Mouse (Mus musculus) midbrain, embryonic 12.5 days (tissue): ENCODE results near the gene Polr2j. TPM values are rescaled to one million over a fixed set of nuclear protein-coding genes. Genes with fewer than 3 reads are reported as not detected.

Source experiments
- ATAC-seq: fragments of 200-750 bp; cut with Nextera tagmentation; 2 replicates; pipeline ENCODE4 v1.8.0; 2017; ENCODE audit warnings: low read depth, moderate TSS enrichment, moderate library complexity; ENCODE audit not compliant: low FRiP score
- H3K27ac ChIP-seq: fragments of 300-500 bp; sonication (generic); replicated peaks from 2 replicates; pipeline ENCODE4 v1.5.1; 2016; ENCODE audit warnings: mild to moderate bottlenecking
- H3K27me3 ChIP-seq: fragments of 300-500 bp; sonication (generic); 2 replicates; pipeline ENCODE4 v1.6.1; 2016; ENCODE audit warnings: mild to moderate bottlenecking
- H3K36me3 ChIP-seq: fragments of 300-500 bp; sonication (generic); 2 replicates; pipeline ENCODE4 v1.6.1; 2016
- H3K4me1 ChIP-seq: fragments of 300-500 bp; sonication (generic); 2 replicates; pipeline ENCODE4 v1.6.1; 2016
- H3K4me2 ChIP-seq: fragments of 300-500 bp; sonication (generic); replicated peaks from 2 replicates; pipeline ENCODE4 v1.6.1; 2016; ENCODE audit warnings: mild to moderate bottlenecking, moderate library complexity
- H3K4me3 ChIP-seq: fragments of 300-500 bp; sonication (generic); 2 replicates; pipeline ENCODE4 v1.5.1; 2016; ENCODE audit warnings: mild to moderate bottlenecking
- H3K9ac ChIP-seq: fragments of 300-500 bp; sonication (generic); replicated peaks from 2 replicates; pipeline ENCODE4 v1.6.1; 2016; ENCODE audit warnings: mild to moderate bottlenecking, moderate library complexity
- H3K9me3 ChIP-seq: fragments of 300-500 bp; sonication (generic); 2 replicates; pipeline ENCODE4 v1.6.1; 2016; ENCODE audit warnings: mild to moderate bottlenecking
- WGBS: fragments of 180-500 bp; shearing (Covaris S2); methylation state at CpG from one replicate; pipeline ENCODE4 v1.1.7; 2016; 5-methylcytosine and 5-hydroxymethylcytosine counted together
- microRNA-seq: library from miRNA; unstranded; fragments of <30 nt; microRNA quantifications from one replicate; pipeline ENCODE4, GENCODE M21; 2017
- polyA plus RNA-seq: library from polyadenylated mRNA; unstranded; fragments of >200 nt; fragmentation: Nextera tagmentation; extraction: Ambion mirVana; gene quantifications from 2 replicates; pipeline ENCODE4 v1.2.1, GENCODE M21; 2016

The Polr2j gene
- polyA plus RNA-seq, 1 experiment from 2014 or later, result 227 TPM

DNA sequence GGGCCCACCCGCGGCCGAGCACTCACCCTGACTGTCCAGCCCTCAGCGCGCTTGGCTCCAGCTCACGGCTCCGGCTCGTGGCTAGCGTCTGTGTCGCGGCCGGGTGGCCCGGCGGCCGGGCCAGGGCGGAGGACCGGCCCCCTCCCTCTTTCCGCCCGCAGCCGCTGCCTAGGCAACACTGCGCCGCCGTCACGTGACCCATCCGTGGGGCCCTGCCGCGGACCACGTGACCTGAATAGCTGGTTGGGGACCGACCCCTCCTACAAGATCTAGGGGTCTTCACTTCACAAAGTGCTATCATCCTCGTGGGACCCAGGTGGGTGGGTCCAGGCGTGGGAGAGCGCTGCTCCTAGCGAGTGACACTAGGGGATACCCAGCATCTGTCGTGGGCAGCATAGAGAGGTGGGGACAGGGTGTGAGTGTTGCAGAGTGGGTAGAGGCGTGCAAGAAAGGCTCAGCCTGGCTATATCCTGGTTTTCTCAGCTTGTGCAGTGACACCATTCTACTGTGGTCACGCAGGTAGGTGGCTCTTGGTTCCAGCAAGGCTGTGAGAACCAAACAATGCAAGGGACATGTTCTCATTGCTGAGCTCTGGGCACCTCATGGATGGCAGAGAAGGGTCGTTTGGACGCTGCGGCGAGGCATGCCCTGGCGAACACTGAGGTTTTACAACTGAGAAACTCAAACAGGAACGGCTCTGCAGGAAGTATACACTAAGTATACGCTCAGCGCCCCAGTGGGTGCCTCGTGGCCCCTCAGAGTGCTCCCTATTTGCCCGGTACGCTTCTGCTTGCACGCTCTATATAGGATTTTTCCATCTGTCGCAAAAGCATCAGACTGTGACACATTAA lies 54.3 kb downstream of the Polr2j start, which contains the start of gene Orai2:
Gene Orai2 (minus strand): TSS at position 202 of the 851 bp plus-strand sequence.
- peak within 1 kb of the TSS; percentile 69 for H3K27ac ChIP-seq

DNA sequence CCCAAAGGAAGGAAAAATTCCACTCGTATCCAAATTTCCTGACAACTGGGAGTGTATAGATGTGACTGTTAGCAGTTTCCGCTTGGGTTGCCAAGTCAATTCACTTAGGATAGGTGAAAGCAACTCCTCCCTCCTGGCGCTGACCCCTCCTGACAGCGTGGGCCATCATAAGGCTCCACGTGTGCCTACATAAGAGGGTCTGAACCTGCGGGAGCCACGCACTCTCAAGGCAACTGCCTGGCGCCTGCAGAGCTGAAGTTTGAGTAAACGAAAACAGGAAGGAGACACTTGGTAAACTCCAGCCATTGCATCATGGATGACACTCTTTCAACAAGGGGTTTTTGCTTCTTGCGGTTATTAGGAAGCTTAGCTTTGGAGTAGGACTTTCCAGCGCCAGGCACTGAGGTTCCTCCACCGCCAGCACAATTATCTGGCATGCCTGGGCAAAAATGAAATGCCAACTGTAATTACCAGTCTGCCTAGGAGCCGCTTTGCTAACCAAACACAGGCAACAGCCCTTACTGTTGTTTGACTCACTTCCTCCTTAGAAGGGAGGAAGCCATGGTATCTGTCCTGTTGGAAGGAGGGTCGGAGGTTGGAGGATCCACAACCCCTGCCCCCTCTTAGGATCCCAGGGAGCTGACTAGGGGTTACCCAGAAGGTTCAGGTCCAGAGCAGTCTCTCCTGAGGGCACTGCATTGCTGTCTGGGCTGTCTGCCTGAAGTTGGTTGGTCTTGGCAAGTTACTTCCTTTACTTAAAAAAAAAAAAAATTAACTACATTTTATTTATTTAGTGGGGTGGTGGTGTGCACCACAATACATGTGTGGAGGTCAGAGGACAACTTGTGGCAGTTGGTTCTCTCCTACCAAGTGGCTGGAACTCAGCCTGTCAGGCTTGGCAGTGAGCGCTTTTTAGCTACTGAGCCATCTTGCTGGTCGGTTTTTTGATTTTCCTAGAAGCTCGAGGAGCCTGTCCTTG lies 55.2 kb downstream of the Polr2j start:
- H3K36me3 ChIP-seq, result peaks cover 8% of the 10 kb centered on the region; the same call in 1 of the 2 replicates
- no peak for ATAC-seq
- peak overlapping the region; percentile 61 for H3K4me3 ChIP-seq
- peaks cover 13% of the 10 kb centered on the region for H3K27me3 ChIP-seq
- 36% methylated on average over 17 of the region's 17 CpGs for WGBS
- H3K4me1 ChIP-seq, result peaks cover 16% of the 10 kb centered on the region
- peak overlapping the region; percentile 81 for H3K9ac ChIP-seq
- no peaks in the 10 kb centered on the region for H3K9me3 ChIP-seq
- no peak overlapping the region for H3K27ac ChIP-seq
- peak overlapping the region; percentile 88 for H3K4me2 ChIP-seq

More for the DNA sequence above, 54.3 kb downstream of the Polr2j start, which contains the start of gene Orai2:
- peak within 1 kb of the TSS; percentile 81 for H3K9ac ChIP-seq
- WGBS, result 7% methylated on average over 49 of the region's 49 CpGs
- H3K4me3 ChIP-seq, result peak within 1 kb of the TSS; percentile 61
- peaks cover 16% of the 10 kb centered on the region for H3K4me1 ChIP-seq
- ATAC-seq, result peak; percentile 93
- peaks cover 13% of the 10 kb centered on the region for H3K27me3 ChIP-seq
- peaks cover 8% of the 10 kb centered on the region; the same call in 1 of the 2 replicates for H3K36me3 ChIP-seq
- no peaks in the 10 kb centered on the region for H3K9me3 ChIP-seq
- peak within 1 kb of the TSS; percentile 88 for H3K4me2 ChIP-seq

Small RNAs within 50 kb of the gene (microRNA-seq; reads per million reads assigned to microRNA genes)
- not detected for gene Mir7035

Other genes with a start within 250 kb of the Polr2j start
- gene Hspb1, start 228.7 kb upstream of the Polr2j start, polyA plus RNA-seq, result 15.7 and 20.3 TPM in 2 replicates
- gene Ywhag, start 182.0 kb upstream of the Polr2j start, polyA plus RNA-seq, result 457 and 466 TPM in 2 replicates
- gene Ssc4d, start 142.1 kb upstream of the Polr2j start, polyA plus RNA-seq, result 0.82 and 2.2 TPM in 2 replicates
- not detected in 2 replicates for gene Zp3, start 136.5 kb upstream of the Polr2j start, polyA plus RNA-seq
- 30.0 and 30.7 TPM in 2 replicates for gene Dtx2, start 121.8 kb upstream of the Polr2j start, polyA plus RNA-seq
- gene Upk3b, start 78.1 kb upstream of the Polr2j start, polyA plus RNA-seq, result 0.06 and 0.12 TPM in 2 replicates
- 1.2 and 2.3 TPM in 2 replicates for gene Upk3bl, start 62.1 kb upstream of the Polr2j start, polyA plus RNA-seq
- gene Rasa4, start 32.7 kb upstream of the Polr2j start, polyA plus RNA-seq, result 13.5 and 14.5 TPM in 2 replicates
- 40.0 and 41.4 TPM in 2 replicates for gene Lrwd1, start 19.4 kb downstream of the Polr2j start, polyA plus RNA-seq
- gene Alkbh4, start 19.5 kb downstream of the Polr2j start, polyA plus RNA-seq, result 23.5 and 26.4 TPM in 2 replicates
- gene Orai2, start 54.1 kb downstream of the Polr2j start, polyA plus RNA-seq, result 14.6 and 17.0 TPM in 2 replicates
- 71.4 and 79.6 TPM in 2 replicates for gene Prkrip1, start 82.3 kb downstream of the Polr2j start, polyA plus RNA-seq
- 20.7 and 21.3 TPM in 2 replicates for gene Sh2b2, start 129.9 kb downstream of the Polr2j start, polyA plus RNA-seq